In the genomic region with DNA sequence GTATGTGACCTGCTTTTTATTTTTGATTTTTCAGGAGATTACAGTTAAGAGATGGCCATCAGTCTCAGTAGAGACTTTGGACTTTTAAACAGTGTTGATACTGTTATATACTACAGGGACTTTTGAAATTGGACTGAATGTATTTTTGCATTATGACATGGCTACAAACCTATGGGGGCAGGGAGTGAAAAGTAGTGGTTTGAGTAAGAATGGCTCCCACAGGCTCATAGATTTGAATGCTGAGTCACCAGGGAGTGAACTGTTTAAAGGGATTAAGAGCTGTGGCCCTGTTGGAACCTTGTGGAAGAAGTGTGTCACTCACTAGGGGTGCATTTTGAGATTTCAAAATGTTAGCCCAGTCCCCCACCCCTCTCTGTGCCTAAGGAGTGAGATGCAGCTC, we compare ENCODE assay signal across 17 mouse cellular contexts. TPM values are rescaled to one million over a fixed set of nuclear protein-coding genes. Genes with fewer than 3 reads are reported as not detected.
DNase-seq lines count a peak whose midpoint lies in the region; TF ChIP-seq lines count a peak whose summit lies in the region.
"Had no signal": no experiment of that assay in that cellular context is flagged by ENCODE, and none has a peak within 500 bp of the region (broad histone marks: within the 10 kb centered on the region; RNA-seq: fewer than 3 reads in every experiment).

No protein-coding gene starts in this region.

- TF ChIP-seq POLR2A in embryonic fibroblast, embryonic 13.5 days (IDR thresholded peaks at IDR 0.05; ENCODE audit: low read depth, low read length) = no peak

- peak overlapping the region; percentile 66; the same call in 1 of the 2 replicates for H3K27ac ChIP-seq in embryonic fibroblast, embryonic 13.5 days (ENCODE audit: insufficient read depth, low read length)
- H3K27ac ChIP-seq: forebrain, embryonic 12.5 days; forebrain, embryonic 15.5 days; heart, adult 2 months; hindbrain, embryonic 13.5 days; intestine, embryonic 15.5 days had no signal

- 0 out of 2 replicates have a peak, but pooled peaks cover 6% of the 10 kb centered on the region for H3K4me1 ChIP-seq in embryonic fibroblast, embryonic 13.5 days (ENCODE audit: control insufficient read depth, insufficient read depth, low read length)

- peak; percentile 67 for DNase-seq in heart, adult 11 months
- no peak for DNase-seq in heart, adult 8-10 months (ENCODE audit: low spot score)
- DNase-seq in 416B (ENCODE audit: low read depth) = peak; percentile 64
- DNase-seq in testis, postnatal 10 days (ENCODE audit: low spot score) = no peak
- DNase-seq in B cell, adult 2 months = no peak
- DNase-seq: adrenal gland, adult 8-10 months; adrenal gland, postnatal 25 days; cerebellum, adult 9-10 months; cerebellum, postnatal 14 days; gastrocnemius, postnatal 25 days; heart, adult 2 months; kidney, adult 11 months had no signal

- no peak overlapping the region for H3K4me3 ChIP-seq in embryonic fibroblast, embryonic 13.5 days (ENCODE audit: insufficient read depth, low read length)
- H3K4me3 ChIP-seq: forebrain, embryonic 12.5 days; forebrain, embryonic 15.5 days; heart, adult 2 months; hindbrain, embryonic 13.5 days; intestine, embryonic 15.5 days had no signal

- no peak for TF ChIP-seq CTCF in embryonic fibroblast, embryonic 13.5 days (IDR thresholded peaks at IDR 0.05; ENCODE audit: borderline replicate concordance, insufficient read depth, low read length)

RNA-seq across cellular contexts. Expression of a gene that starts 2.8 kb away (rescaled TPM):
- total RNA-seq in heart, adult 8-10 months (2022) = 100 to 1,000 TPM; 120 to 139 (median 132) TPM
- 151 and 159 TPM in 2 replicates for polyA plus RNA-seq in embryonic fibroblast, embryonic 13.5 days (2011; ENCODE audit: insufficient read length, low read depth, missing spikeins)

RNA-seq across cellular contexts. Expression of a gene that starts 52.5 kb away (rescaled TPM):
- total RNA-seq in heart, adult 8-10 months (2022) = 100 to 1,000 TPM; 584 to 827 (median 671) TPM
- 451 and 719 TPM in 2 replicates for polyA plus RNA-seq in embryonic fibroblast, embryonic 13.5 days (2011; ENCODE audit: insufficient read length, low read depth, missing spikeins)

Comparison
In these comparisons a context has a peak if more than half of its experiments do, and no peak if none do; other contexts are left out.
1. DNase-seq: peak in heart, adult 11 months (single experiment) and 416B (single experiment); none in heart, adult 8-10 months (single experiment), testis, postnatal 10 days (single experiment) and B cell, adult 2 months (0 of 2).